Mouse (Mus musculus): ENCODE data around the gene Gca. TPM values are rescaled to one million over a fixed set of nuclear protein-coding genes. Genes with fewer than 3 reads are reported as not detected.

Gca gene
- total RNA-seq (2021), result 3.0 and 4.0 TPM in 2 replicates
- long read RNA-seq, experiment 1, partial matches to known transcripts, result 0 of 2 reads
- long read RNA-seq, experiment 1, other reads (novel, unspliced or antisense), result 0 of 2 reads
- long read RNA-seq, experiment 2, partial matches to known transcripts, result 0 of 2 reads
- long read RNA-seq, experiment 2, other reads (novel, unspliced or antisense), result 0 of 2 reads

DNA sequence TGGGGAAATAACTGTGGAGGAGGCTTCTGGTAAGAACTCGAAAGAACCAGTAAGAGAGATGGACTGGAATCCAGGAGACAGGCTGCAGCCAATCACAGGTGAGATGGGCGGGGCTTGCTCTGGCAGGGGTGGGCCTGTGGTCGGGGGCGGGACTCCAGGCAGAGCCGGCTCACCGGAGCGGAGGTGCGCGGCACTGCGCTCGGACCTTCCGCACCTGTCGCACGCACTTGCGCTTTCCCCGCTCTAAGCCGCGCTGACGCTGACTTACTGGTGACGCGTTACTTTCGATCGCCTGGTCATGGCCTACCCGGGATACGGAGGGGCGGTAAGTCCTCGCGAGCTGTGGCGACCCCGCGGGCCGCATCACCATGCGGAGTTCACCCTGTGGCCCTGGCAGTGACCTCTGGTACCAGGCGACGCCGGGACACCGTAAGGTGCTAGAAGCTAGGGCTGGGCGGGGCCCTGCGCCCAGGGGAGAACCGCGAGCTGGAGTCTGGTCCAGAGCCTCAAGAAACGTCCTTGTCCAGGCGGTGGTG is at the start of gene Gca:
Gene Gca (plus strand): TSS at position 151 of the 536 bp plus-strand sequence.
- peak; percentile 91 for DNase-seq

DNA sequence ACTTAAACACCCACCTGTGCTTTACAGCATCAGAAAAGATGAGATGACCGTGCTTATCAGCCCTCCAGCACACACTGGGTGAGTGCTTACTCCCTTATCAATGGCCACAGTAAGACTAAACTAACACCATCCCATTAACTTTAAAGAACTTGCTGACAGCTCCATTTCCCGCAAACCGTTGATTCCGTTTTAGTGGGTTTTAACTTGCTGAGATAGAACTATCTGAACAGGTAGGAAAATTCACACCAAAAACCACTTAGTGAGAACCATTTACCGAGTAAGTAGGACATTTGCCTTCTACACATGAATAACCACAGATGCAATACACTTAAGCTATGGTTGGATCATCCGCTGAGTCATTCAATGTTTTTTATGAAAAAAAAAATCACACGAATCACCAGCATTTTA is 45.1 kb upstream of the Gca start:
- no peak for DNase-seq

DNA sequence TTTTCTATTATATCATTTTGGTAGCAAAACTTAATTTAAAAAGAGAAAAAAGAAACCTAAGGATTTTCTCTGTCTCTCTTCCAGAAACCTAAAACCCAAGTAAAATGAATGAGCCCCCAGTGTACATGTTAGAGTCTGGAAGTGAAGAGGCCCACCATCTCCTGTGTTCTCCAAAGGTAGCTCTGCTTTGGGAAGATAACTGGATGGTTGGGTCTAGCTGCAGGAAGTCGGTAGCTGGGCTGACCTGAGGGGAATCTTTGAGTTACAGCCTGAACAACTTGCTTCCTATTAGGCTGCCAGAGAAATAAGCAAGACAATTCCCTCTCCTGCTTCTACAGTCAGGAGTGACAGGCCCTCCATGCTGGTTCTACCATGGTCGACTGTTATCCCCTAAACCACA is 44.4 kb upstream of the Gca start:
- no peak for DNase-seq

DNA sequence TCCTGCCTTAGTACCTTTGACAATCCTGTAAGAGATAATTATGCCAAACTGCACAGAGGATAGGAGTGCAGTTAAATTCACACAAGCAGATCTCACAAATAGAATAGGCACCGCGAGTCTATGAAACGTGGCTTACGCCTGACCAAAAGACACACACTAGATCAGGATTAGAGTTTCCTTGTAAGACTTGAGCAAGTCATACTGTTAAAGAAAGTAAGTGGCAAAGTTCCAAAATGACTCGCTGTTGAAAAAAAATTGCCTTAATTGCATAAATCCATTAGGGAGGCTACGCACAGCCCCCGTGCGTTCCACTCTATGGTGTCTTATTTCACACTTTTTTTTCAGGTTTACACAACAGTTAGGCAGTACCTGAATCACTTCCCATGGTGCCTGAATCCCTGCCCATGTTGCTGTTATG is 41.1 kb upstream of the Gca start:
- no peak for DNase-seq

DNA sequence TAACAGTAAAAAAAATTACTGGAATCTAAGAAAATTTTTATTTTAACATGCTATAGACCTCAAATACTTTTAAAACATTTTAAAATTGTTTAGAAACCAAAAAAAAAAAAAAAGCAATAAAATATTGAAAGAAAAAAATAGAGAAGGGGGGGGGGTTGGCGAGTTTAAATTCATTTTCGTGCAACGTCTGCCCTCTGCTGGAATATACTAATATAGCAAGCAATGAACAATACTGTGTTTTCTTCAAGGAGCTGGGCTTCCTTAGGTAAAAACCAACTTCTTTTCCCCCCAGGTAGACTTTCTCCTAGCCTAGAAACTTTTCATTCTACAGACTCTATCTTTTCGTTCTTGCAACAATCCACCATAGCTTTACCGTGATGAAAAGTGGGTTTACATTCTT is 36.4 kb upstream of the Gca start:
- no peak for DNase-seq

DNA sequence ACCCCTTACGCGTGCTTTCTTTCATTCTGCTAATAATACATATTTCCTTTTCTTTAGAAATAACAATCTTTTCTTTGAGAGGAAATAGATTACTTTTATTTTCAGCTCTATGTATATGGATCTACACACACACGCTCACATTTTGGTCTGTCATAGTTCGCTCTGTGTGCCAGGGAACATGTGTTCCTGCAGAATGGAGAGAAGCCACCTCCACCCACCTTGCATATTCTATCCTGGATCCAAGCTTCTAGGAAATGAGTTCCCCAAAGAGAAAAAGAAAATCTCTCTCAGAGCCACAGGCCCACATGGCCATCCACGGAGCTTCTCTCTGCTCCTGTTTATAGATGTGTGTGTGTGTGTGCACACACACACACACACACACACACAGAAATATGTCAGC is 35.7 kb upstream of the Gca start:
- DNase-seq, result no peak

DNA sequence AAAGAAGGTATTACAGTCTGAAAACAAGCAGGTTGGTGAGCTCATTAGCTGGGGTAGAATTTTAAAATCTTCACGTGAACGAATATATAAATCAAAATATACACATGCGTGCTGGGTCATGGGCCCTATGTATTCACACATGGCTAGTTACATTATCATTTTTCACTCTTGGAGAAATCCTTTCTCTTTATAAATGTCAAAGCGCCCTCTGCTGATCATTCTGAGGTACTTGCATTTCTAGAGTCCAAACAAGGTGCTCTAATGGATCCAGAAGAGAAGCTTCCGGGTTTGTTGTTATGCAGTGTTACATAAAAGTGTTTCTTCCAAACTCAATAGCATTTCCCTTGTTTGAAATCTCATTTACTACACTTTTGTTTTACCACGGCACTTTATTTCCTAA is 33.6 kb upstream of the Gca start:
- peak; percentile 26 for DNase-seq

DNA sequence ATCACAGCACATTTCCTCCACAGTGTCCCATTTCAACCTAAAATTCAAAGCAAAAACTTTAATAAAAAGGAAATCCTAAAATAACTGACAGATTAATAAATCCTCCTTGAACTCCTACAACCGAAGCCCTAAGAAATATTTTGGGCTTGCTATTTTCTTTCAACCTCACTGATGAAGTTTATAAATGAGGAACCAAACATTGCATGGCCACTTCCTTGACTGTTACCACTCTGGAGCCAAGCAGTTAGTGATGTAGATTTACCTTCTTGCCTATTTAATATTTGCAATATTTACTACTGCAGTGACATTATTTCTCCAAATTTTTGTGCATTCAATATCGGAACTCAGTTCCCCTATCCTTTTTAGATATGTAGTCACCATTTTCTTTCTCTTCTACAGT is 24.2 kb upstream of the Gca start:
- DNase-seq, result no peak

DNA sequence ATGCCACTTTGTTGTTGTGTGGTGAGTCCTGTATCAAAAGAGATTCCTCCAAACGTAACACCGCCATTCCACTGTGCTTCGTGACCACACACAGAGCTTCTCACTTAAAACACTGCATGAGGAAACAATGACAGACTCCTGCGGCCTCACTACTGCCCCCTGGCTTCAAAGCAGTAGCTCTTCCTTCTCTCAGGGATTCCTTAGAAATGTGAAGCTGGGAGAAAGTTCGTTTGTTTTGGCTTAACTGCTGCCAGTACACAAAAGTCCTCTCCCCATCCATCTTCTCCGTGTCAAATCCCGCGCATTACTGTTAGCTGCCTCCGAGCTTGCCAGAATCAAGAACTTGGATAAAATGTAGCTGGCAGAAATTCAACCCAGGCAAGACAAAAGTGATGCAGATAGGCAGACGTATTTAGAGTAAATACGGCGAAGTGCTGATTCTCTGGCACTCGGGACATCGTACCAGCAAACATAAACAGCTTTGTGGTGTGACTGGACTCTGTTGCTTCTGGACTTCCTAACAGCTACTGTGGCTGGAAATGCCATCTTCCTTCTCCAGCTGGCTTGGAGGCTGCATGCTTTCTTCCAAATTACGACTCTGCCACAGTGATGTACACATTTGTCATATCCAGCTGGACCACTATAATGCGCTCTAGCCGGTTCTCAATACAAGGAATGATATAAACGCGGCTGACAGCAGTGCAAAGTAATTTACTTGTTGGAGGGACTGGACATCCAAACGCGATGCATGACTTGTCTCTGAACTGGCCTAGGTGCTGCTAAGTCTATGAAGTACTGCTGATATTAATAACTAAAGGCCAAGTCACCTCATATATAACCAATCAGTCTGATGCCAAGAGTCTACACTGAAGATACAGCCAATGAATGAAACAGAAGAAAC is 20.4 kb upstream of the Gca start:
- peak; percentile 79 for DNase-seq

DNA sequence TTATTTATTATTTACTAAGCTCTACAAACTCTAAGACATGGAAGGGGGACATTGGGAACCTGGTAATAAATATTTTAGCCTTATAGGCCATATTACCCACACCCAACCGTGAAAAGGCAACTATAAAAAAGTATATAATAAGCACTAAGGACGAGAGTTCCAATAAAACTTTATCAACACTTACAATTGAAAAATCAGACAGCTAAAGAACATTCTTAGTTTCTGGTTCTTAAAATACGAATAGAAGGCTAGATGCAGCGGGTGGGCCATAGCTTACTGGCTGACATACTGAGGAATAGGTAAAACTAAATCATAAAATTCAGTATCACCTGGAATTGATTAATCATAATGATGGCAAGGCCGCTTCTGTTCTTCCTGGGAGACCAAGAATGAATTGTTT is 19.2 kb upstream of the Gca start:
- no peak for DNase-seq

DNA sequence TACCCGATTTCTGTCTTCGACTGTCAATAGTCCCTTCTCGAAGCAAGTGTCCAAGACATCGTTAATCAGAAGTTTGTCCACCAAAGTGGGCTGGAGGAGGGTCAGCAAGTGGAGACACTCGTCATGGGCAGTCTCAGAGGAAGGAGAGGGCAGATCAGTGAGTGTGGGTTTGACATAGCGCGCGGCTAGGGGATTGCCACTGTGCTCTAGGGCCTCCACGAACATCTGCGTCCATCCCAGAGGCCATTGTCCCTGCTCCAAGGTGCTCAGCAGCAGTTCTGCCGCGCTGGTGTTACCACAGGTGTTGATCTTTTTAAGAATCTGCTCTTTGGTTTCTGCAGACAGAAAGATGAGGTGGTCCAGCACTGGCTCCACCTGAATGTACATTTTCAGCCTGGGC is 18.6 kb upstream of the Gca start:
- peak; percentile 23 for DNase-seq

DNA sequence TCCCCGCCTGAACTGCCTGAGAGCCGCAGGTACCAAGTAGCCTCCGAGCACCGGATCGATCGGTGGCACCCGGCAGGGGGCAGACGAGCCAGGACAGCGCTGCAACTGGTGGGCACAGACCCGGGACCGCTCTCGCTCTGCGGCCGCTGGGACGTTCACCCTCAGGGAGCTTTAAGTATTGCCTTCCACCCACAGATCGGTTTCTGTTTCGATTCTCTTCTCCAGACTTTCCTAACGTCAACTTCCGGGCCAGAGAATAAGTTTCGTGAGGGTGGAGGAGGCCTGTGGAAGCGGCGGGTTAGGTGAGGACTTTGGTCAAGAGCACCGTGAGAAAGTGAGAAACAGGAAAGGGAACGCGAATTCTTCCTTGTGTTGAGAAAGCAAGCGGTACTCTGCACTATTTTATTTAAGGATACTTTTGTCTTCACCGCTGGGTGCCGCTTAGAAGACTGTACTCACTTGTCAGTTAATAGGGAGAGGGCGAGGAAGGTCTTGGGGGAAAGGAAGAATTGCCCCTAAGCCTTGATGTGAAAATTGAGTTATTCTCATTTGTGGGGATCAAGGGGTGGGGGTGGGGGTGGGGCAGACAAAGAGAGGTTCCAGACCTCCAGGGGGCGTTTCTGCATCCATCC is 18.0 kb upstream of the Gca start, which contains the start of gene Ifih1:
Gene Ifih1 (minus strand): TSS at position 242 of the 632 bp plus-strand sequence.
- peak; percentile 79 for DNase-seq

DNA sequence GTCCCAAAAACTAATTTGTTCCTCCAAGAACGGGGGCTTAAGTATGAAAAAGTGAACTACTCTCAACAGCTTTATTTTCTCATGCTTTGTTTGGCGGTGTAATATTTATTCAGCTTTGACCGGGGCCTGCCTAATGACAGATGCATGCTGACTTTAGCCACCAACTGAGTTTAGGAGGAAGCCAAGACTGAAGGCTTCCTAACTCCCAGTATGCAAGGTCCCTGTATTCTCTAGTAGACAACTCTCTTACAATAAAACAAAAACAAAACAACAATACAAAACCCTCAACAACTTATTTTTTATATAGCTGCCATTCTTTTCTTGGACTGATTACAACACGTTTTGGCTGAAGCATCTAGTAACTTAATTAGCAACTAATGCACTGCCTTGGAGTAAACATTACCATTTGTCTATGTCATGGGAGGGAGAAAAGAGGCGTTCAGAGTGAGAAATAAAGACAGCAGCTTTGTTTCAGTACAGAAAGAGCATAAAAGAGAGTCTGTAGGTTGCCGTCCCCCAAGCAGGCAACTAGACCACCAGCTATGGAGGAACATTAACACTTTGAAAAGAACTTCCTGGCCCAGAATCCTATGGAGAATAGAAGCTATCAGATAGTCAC is 17.3 kb upstream of the Gca start:
- DNase-seq, result no peak

DNA sequence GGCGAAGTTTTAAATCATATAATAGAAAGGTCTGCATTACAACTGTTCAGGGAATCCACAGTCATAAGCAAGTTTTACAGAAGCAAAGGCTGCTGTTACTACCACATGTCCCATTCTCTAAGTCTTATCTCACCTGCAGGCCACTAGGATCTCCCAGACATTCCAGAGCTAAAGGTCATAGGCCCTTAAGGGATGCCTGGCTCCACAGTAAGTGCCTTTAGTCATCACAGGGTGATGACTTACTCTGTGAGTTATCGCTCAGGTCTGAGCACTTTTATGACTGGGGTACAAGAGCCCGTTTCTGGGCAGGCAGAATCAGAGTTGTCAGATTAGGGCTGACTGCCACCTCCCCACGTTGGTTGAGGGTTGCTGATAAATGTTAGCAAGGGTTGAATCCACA is 12.2 kb upstream of the Gca start:
- no peak for DNase-seq

DNA sequence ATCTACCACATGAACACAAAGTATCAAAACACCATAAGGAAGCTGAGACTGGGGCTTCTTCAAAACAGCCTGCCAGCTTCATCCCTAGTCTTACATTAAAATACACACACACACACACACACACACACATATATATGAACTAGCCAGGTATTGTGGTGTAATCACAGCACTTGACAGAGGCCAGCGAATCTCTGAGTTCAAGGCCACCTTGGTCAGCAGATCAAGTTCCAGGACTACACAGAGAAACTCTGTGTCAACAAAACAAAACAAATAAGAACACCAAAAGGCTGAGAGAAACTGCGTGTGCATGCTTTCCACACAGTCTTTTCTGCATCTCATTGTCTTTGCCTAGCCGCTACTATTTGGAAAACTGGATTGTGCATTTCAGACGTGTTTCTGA is 11.6 kb upstream of the Gca start:
- DNase-seq, result no peak

DNA sequence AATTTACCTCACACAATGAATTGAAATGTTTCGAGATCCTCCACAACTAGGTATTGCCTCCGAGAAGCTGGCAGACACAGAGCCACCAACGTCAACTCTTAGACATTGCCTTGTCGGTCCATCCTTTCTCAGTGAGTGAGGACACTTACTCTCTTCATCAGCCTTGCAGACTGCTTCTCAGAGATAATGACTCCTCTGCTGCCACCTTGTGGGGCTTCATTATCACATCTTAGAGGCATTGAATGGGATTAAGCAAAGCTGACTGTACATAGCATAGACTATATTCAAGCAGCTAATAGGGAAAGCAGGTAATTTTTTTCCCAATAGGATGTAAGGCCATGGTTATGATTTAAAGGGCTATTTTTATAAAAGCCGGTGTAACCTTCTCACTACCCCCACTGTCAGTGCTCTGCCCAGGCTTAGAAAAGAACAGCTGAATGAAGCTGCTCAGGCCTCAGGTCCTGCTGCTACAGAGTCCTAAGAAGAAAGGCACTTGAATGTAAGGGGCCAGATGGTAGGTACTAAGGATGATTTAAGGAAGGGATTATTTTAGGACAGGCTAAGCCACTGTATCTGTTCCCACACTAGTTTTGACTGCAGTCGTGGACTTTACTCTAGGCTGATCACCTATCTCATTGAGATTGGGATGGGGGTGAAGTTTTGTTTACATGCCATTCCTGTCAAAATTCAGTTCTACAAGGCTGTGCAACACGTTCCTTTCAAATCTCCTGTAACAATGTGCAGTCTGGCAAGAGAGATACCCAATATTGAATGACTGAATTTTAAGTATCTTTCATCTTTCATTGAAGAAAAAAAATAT is 9.4 kb upstream of the Gca start:
- DNase-seq, result peak; percentile 66

DNA sequence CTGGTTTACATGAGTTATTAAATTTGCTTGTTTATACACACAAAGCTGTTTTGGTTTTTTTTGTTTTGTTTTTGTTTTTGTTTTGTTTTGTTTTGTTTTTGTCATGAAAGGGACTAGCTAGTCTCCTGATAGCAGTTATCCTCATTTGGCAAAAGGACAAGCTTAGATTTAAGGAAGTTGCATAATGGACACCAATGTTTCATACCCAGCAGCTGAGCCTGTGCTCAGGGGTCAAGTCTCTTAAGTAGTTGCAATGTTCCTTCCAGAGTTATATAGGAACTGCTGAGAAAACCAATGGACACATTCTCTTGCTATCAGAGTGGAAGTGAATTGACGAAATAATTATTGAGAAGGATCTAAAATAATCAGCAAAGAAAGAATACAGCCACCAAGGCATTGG is 8.0 kb upstream of the Gca start:
- no peak for DNase-seq

DNA sequence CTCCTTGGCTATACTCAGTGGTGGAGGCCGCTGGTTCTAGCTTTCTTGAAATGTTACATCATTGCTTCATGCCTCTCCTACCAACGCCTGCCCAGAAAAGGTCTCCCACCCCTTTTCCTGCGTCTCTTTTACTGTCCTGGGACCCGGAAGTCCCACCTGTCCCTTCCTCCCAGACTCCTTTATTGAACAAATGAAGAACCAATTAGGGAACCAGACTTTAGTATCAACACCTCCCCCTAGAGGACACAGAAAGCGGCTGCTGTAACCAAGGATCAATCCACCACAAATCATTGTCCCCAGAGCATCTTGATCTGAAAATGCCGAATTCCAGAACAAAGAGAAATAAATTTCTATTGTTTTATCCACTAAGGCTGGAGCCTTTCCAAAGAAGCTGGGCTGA is 3.5 kb upstream of the Gca start:
- DNase-seq, result no peak

DNA sequence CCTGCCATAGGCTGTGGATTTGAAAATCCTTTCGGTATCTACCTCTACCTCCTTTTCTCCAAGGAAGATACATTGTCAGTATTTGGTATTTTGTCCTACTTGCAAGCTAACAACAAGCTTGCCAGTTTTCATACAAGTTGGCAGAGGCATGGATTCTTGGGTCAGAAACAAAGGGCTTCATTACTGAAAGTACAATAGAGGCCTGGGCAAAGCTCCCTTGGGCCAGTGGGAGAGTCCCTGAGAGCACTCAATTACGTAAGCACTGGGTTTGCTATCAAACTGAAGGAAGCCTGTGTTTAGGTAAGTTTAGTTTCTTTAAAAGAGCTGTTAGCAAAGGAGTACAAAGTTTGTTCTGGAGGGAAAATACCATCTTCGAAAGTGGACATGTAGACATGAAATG is 1.5 kb upstream of the Gca start:
- DNase-seq, result no peak

DNA sequence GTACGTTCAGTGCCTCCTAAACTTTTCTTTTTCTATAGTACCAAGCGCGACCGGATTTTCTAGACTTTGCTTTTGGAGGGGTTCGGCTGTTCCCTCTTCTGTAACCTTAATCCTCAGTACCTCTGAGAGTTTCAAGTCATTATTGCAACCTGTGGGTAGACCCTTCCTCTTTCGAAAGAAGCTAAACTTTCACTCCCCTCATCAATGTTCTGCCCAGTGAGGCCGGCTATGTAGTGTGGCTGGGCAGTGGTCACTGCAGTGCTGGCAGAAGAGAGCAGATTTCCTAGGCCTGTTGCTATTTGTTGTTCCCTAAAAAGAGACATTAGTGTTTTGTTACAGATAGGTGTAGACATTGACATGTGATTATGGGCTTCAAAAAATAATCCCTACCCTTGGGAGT is 754 bp downstream of the Gca start:
- no peak for DNase-seq

DNA sequence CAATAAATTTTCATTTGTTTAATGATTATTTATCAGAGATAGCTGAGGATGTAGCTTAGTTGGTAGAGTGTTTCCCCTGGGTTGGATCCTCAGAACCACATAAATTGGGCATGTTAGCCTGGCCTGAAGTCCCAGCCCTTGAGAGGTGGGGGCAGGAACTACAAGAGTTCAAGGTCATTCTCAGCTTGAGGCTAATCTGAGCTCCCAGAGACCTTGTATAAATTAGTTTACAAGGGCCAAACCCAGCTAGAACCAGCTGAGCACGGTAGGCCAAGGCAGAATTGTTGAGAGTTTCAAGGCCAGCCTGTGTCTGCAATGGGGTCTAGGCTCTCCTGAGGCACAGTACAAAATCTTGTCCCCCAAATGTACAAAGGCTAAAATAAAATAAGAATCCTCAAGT is 1.5 kb downstream of the Gca start:
- no peak for DNase-seq

DNA sequence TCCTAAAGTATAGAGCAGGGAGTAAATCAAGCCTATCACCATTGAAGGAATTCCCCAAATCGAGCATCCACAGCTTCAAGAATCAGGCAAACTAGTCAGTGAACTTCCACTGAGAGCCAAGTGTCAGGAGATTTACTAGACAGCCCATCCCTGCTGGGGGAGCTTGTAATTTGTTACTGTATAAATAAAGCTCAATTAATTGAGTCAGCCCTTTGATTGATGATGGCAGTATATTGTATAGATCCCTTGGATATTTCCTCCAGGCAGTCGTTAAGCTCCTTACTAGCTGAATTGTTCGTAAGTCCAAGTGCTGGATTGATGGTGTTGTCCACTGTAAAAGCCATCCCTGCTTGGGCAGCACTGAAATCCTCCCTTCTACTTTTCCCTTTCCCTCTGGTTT is 5.8 kb downstream of the Gca start:
- no peak for DNase-seq
